Mouse (Mus musculus): Measurements from ENCODE around the gene Batf2. TPM values are rescaled to one million over a fixed set of nuclear protein-coding genes. Genes with fewer than 3 reads are reported as not detected.

The Batf2 gene
- total RNA-seq, 1 experiment, result 0.18 TPM

- Histone ChIP-seq H3K36me3 (ENCODE audit: control insufficient read depth, insufficient read depth, low read length, poor library complexity, severe bottlenecking) (peaks cover 20% of the 10 kb centered on the region), H3K27ac (ENCODE audit: insufficient read depth, low read depth, low read length, poor library complexity, severe bottlenecking) (no peak overlapping the region), H3K4me3 (ENCODE audit: insufficient read depth in 1 of 2, low read depth in 1 of 2, low read length in 2 of 2, poor library complexity in 1 of 2, severe bottlenecking in 1 of 2) (no peak overlapping the region), H3K9me3 (ENCODE audit: control insufficient read depth, insufficient read depth, low read depth, low read length) (no peaks in the 10 kb centered on the region), H3K9ac (ENCODE audit: insufficient read depth, low read depth, low read length, poor library complexity, severe bottlenecking) (no peak overlapping the region), H3K4me1 (ENCODE audit: control insufficient read depth in 2 of 2, insufficient read depth in 2 of 2, low read length in 2 of 2, poor library complexity in 1 of 2) (peaks cover 0 to 15% of the 10 kb centered on the region in 2 experiments; a peak in 2 of 4 replicates)
- TF ChIP-seq HCFC1 (IDR thresholded peaks at IDR 0.05; ENCODE audit: borderline replicate concordance, insufficient read depth, low read length) (no peak), ZC3H11A (IDR thresholded peaks at IDR 0.05; ENCODE audit: borderline replicate concordance, low read depth, low read length) (no peak), CHD2 (IDR thresholded peaks at IDR 0.05; ENCODE audit: low read depth, low read length) (no peak), ZNF384 (IDR thresholded peaks at IDR 0.05; ENCODE audit: low read depth, low read length) (no peak), MAFK (IDR thresholded peaks at IDR 0.05; ENCODE audit: insufficient read depth, low read depth, low read length) (no peak)
- no peak for DNase-seq (ENCODE audit: low read depth, low spot score)
- in situ Hi-C loops (cut with MboI; ENCODE audit: low sequenced_read_pairs in 2 of 2, unreplicated experiment in 2 of 2), result no loop called here
Observed at GRCm38 (mm10) chr19:6102169-6102853, 38.5 kb upstream of the Batf2 start.

GRCm38 (mm10) chr19:6104476-6104875 is 36.3 kb upstream of the Batf2 start:
- Histone ChIP-seq H3K27ac (ENCODE audit: insufficient read depth, low read depth, low read length, poor library complexity, severe bottlenecking) (no peak overlapping the region), H3K36me3 (ENCODE audit: control insufficient read depth, insufficient read depth, low read length, poor library complexity, severe bottlenecking) (peaks cover 8% of the 10 kb centered on the region; the same call in 1 of the 2 replicates), H3K4me3 (ENCODE audit: insufficient read depth in 1 of 2, low read depth in 1 of 2, low read length in 2 of 2, poor library complexity in 1 of 2, severe bottlenecking in 1 of 2) (no peak overlapping the region), H3K9me3 (ENCODE audit: control insufficient read depth, insufficient read depth, low read depth, low read length) (no peaks in the 10 kb centered on the region), H3K4me1 (ENCODE audit: control insufficient read depth in 2 of 2, insufficient read depth in 2 of 2, low read length in 2 of 2, poor library complexity in 1 of 2) (peaks cover 0 to 15% of the 10 kb centered on the region in 2 experiments; a peak in 2 of 4 replicates), H3K9ac (ENCODE audit: insufficient read depth, low read depth, low read length, poor library complexity, severe bottlenecking) (no peak overlapping the region)
- in situ Hi-C loops (cut with MboI; ENCODE audit: low sequenced_read_pairs in 2 of 2, unreplicated experiment in 2 of 2), result no loop called here
- no peak for DNase-seq (ENCODE audit: low read depth, low spot score)
- TF ChIP-seq HCFC1 (IDR thresholded peaks at IDR 0.05; ENCODE audit: borderline replicate concordance, insufficient read depth, low read length), result no peak
- TF ChIP-seq MAFK (IDR thresholded peaks at IDR 0.05; ENCODE audit: insufficient read depth, low read depth, low read length), result no peak
- TF ChIP-seq ZNF384 (IDR thresholded peaks at IDR 0.05; ENCODE audit: low read depth, low read length), result no peak
- TF ChIP-seq ZC3H11A (IDR thresholded peaks at IDR 0.05; ENCODE audit: borderline replicate concordance, low read depth, low read length), result no peak
- no peak for TF ChIP-seq CHD2 (IDR thresholded peaks at IDR 0.05; ENCODE audit: low read depth, low read length)

GRCm38 (mm10) chr19:6105586-6105985 is 35.2 kb upstream of the Batf2 start, which contains the start of gene Naaladl1:
Gene Naaladl1, plus strand, starts transcription at chr19:6105782.
- Histone ChIP-seq H3K9ac (ENCODE audit: insufficient read depth, low read depth, low read length, poor library complexity, severe bottlenecking) (peak within 1 kb of the TSS; percentile 17; the same call in 1 of the 2 replicates), H3K36me3 (ENCODE audit: control insufficient read depth, insufficient read depth, low read length, poor library complexity, severe bottlenecking) (peaks cover 4% of the 10 kb centered on the region; the same call in 1 of the 2 replicates), H3K9me3 (ENCODE audit: control insufficient read depth, insufficient read depth, low read depth, low read length) (no peaks in the 10 kb centered on the region), H3K4me3 (ENCODE audit: insufficient read depth in 1 of 2, low read depth in 1 of 2, low read length in 2 of 2, poor library complexity in 1 of 2, severe bottlenecking in 1 of 2) (no peak within 1 kb of the TSS), H3K4me1 (ENCODE audit: control insufficient read depth in 2 of 2, insufficient read depth in 2 of 2, low read length in 2 of 2, poor library complexity in 1 of 2) (peaks cover 0 to 11% of the 10 kb centered on the region in 2 experiments; a peak in 2 of 4 replicates), H3K27ac (ENCODE audit: insufficient read depth, low read depth, low read length, poor library complexity, severe bottlenecking) (no peak within 1 kb of the TSS)
- no peak for DNase-seq (ENCODE audit: low read depth, low spot score)
- TF ChIP-seq ZC3H11A (IDR thresholded peaks at IDR 0.05; ENCODE audit: borderline replicate concordance, low read depth, low read length) (no peak), ZNF384 (IDR thresholded peaks at IDR 0.05; ENCODE audit: low read depth, low read length) (no peak), HCFC1 (IDR thresholded peaks at IDR 0.05; ENCODE audit: borderline replicate concordance, insufficient read depth, low read length) (no peak)
- in situ Hi-C loops (cut with MboI; ENCODE audit: low sequenced_read_pairs in 2 of 2, unreplicated experiment in 2 of 2), result no loop called here

- TF ChIP-seq MAFK (IDR thresholded peaks at IDR 0.05; ENCODE audit: insufficient read depth, low read depth, low read length) (no peak), HCFC1 (IDR thresholded peaks at IDR 0.05; ENCODE audit: borderline replicate concordance, insufficient read depth, low read length) (no peak), ZC3H11A (IDR thresholded peaks at IDR 0.05; ENCODE audit: borderline replicate concordance, low read depth, low read length) (no peak), ZNF384 (IDR thresholded peaks at IDR 0.05; ENCODE audit: low read depth, low read length) (no peak), CHD2 (IDR thresholded peaks at IDR 0.05; ENCODE audit: low read depth, low read length) (no peak)
- in situ Hi-C loops (cut with MboI; ENCODE audit: low sequenced_read_pairs in 2 of 2, unreplicated experiment in 2 of 2), result no loop called here
- H3K36me3 ChIP-seq (ENCODE audit: control insufficient read depth, insufficient read depth, low read length, poor library complexity, severe bottlenecking), result peaks cover 18% of the 10 kb centered on the region
Observed at GRCm38 (mm10) chr19:6113116-6113515, 27.7 kb upstream of the Batf2 start.

More at GRCm38 (mm10) chr19:6113116-6113515, 27.7 kb upstream of the Batf2 start:
- H3K9me3 ChIP-seq (ENCODE audit: control insufficient read depth, insufficient read depth, low read depth, low read length), result no peaks in the 10 kb centered on the region
- H3K9ac ChIP-seq (ENCODE audit: insufficient read depth, low read depth, low read length, poor library complexity, severe bottlenecking), result no peak overlapping the region
- peaks cover 0 to 3% of the 10 kb centered on the region in 2 experiments; a peak in 1 of 4 replicates for H3K4me1 ChIP-seq (ENCODE audit: control insufficient read depth in 2 of 2, insufficient read depth in 2 of 2, low read length in 2 of 2, poor library complexity in 1 of 2)
- no peak for DNase-seq (ENCODE audit: low read depth, low spot score)
- no peak overlapping the region for H3K27ac ChIP-seq (ENCODE audit: insufficient read depth, low read depth, low read length, poor library complexity, severe bottlenecking)
- no peak overlapping the region for H3K4me3 ChIP-seq (ENCODE audit: insufficient read depth in 1 of 2, low read depth in 1 of 2, low read length in 2 of 2, poor library complexity in 1 of 2, severe bottlenecking in 1 of 2)

Measured in ES-E14 (cell line).